Mouse (Mus musculus) testis, postnatal 14 days (tissue): ENCODE measurements at regions not wholly inside any gene's neighbourhood (a gene's known extent, or its start where the extent isn't known, plus 50 kb on each side); places are given as distances from the start of the nearest gene placed in this dataset.

Experiments used
- DNase-seq: peaks from one replicate; pipeline ENCODE4 v3.0.0; 2021; ENCODE audit warnings: low spot score

DNA sequence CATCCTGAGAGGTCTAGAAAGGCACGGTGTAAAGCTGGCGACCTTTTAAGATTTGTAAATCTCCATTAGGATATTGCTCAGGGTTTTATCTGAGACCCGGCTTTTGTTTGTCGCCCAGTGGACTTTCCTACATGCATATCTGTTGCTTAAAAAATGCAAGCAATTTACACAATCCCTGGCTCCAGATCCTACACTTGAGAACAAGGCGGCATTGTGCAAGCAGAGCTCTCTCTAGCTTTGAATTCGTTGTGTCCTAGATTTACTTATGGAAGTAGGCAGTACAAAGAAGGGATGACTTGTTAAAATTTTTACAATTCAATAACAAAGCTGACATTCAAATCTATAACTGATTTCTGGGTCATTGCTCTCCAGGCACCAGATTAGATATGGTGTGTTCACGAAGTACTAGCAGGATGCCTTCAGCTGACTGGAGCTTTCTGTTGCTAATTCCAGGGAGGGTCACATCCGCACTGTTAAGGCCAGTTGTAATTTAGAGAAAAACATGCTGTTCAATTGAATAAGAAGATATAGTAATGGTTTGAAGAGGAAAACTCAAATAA, 62.2 kb upstream of the Teddm2 start:
- peak; percentile 11 for DNase-seq

DNA sequence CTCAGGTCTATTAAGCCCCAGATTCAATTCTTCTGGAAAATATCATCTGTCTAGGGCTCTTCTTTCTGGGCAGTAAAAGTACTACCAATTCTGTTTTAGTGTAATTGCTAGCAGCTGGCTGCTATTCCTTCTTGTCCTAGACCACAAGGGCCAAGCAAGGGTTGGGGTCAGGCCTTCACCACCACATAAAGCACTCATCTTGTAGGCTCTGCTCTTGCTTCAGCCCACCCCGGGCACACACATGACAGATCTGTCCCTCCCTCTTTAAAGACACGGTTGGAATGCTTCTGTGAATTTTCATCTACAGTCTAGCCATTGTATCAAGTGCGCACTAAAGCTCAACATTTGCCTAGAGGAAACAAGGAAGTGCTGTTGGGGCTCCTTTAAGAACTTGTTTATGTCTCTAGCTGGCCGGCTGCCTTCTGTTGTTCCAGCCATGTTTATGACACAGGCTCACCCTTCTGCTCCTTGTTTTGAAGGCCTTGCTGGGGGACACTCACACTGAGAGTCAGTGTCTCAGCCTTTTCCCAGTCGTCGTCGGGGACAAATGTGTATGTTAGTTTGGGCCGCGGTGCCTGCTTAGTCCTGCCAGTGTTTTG, 63.8 kb upstream of the Teddm2 start:
- no peak for DNase-seq

DNA sequence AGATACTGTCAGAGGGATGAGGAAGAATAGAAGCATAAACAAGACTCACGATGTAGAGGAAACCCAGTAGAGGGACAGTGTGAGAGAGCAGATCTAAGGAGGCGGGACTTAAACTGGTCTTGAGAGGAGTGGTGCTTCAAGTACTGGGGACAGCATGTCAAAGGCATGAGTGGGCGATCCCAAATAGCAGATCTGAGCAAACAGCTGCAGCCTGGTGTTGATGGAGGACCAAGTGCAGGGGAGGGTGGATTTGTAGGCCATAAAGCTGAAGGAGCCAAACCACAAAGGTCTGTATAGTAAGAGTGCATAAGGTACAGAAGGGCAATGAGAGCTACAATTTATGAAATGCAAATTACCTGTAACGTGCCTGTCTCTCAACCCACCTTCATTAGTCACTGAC, 69.4 kb upstream of the Teddm2 start:
- no peak for DNase-seq

DNA sequence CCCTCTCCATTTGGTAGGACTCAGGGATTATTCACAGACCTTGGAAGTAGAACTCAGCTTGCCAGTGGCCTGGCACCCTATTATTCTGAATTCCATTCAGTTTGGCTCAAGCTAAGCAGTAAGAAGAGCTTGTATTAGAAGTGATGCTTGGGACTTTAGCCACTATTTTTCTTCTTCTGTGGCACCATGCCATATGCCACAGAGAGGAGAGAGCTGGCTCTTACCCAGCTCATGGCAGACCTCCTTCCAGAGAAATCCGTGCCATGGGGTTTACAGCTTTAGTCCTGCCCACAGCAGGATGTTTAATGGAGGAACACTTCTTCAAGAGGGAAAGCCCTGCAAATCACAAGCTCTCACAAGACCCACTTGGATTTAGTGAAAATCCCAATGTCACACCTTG, 74.3 kb upstream of the Teddm2 start:
- no peak for DNase-seq

DNA sequence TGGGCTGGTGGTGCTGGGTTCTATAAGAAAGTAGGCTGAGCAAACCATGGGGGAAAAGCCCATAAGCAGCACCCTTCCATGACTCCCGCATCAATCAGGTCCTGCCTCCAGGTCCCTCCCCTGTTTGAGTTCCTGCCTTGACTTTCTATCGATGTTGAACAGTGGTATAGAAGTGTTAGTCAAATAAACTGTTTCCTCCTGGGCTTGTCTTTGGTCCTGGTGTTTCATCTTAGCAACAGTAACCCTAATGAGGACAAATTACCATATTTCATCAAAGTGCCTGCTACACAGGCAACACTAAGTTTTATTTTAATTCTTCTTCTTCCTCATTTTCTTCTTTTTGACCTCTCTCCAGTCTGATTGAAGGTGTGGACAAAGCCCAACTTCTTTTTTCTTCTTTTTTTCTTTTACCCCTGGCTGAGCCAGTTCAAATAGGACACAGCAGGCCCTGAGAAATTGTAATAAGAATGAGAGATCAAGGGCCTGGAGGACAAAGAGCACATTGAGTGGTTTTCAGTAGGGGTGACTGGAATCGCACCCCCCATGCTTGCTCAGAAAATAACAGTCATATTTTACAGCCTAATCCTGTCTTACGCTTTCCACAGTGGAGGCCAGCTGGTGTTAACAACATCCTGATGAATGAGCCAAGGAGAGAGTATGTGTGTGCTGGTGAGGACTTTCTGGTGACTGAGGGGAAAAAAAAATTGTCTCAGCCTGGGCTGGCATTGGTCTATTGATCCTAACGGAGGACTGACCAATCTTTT, 78.1 kb upstream of the Teddm2 start:
- DNase-seq, result no peak

DNA sequence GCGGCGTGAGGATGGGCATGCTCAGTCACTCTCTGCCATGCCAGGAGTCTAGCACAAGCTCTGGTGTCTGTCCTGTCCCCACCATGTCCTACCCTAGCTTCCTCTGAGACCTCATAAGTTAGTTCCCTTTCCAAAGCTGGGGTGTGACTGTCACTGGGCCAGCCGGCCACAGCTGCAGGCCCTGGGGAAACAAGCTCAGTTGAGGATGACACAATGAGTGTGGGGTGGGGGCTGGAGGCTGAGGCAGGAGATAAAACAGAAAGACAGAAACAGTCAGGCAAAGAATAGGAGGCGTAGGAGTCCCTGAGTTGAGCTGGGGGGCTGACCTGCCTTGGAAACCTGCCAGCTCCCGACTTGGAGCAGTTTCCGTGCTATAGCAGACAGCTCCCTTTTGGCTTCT, 80.9 kb upstream of the Teddm2 start:
- peak; percentile 25 for DNase-seq

DNA sequence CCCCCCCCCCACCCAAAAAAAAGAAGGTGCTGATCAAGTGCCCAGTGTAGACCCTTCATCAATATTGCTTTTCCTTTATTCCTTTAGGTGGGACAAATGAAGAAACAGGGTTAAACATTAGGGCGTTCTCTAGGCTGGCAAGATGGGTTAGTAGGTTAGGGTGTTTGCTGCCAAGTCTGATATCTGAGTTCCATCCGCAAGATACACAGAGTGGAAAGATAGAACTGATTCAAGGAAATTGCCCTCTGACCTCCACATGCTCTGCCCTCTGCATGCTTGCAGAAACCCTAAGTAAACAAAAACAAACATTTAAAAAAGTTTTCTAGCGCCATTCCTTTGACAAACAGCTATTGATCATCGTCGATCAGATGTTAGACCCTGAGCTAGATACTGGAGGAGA, 85.6 kb upstream of the Teddm2 start:
- DNase-seq, result no peak

DNA sequence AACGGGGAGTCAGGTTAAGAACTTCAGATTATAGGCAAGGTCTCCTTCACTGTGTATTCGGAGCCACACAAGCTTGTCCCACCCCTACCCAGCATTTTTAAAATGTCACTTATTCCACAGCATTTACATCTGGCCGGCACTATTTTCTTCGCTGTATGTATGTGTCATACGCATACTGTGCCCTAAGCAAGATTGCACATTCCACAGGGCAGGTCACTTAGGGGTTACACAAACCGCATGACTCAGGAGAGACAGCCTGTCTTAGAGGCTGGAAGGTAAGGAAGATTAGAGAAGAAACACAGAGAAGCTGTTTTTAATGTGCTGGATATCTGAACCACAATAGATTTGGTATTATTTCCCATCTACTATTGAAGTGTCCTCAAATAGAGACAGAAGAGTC, 86.6 kb upstream of the Teddm2 start:
- DNase-seq, result no peak

GRCm38 (mm10) chr1:153988297-153988696, 88.3 kb upstream of the Teddm2 start:
- no peak for DNase-seq

GRCm38 (mm10) chr1:153990651-153991435, 90.8 kb upstream of the Teddm2 start:
- DNase-seq, result no peak

DNA sequence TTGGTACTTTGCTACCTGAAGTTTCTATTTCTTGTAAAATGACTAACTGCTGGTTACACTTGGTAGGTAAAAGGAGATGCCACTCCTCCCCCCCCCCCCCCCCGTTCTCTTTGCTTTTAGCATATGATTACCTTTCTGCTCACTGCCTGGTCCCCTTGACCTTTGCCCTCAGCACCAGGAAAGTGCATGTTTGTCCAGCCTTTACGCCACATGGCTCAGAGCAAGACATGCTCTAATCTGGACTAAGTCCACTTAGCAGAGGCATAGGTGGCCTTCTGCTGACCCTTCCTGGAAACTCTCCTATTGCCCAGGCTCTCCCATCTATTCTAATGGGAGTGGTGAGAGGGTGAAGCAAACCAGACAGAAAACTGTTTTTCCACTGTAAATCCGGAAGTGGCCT, 92.4 kb upstream of the Teddm2 start:
- DNase-seq, result no peak

DNA sequence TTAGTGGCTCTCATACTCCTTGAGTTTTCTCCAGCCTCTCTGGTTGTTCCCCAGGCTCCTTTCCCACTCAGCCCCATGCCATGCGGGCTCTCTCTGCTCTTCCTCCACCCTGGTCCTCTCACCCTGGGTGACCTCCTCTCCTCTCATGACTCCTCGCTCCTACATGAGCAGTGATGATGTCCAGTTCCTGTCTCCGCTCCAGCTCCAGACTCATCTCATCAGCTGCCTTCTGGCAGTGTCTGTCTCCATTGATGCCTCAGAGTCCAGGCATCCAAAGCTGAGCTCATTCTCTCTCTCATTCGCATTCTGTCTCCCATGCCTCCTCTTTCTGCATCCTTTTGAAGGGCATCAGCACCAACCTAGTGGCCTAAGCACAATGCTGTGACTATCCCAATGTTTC, 94.8 kb upstream of the Teddm2 start:
- DNase-seq, result no peak

DNA sequence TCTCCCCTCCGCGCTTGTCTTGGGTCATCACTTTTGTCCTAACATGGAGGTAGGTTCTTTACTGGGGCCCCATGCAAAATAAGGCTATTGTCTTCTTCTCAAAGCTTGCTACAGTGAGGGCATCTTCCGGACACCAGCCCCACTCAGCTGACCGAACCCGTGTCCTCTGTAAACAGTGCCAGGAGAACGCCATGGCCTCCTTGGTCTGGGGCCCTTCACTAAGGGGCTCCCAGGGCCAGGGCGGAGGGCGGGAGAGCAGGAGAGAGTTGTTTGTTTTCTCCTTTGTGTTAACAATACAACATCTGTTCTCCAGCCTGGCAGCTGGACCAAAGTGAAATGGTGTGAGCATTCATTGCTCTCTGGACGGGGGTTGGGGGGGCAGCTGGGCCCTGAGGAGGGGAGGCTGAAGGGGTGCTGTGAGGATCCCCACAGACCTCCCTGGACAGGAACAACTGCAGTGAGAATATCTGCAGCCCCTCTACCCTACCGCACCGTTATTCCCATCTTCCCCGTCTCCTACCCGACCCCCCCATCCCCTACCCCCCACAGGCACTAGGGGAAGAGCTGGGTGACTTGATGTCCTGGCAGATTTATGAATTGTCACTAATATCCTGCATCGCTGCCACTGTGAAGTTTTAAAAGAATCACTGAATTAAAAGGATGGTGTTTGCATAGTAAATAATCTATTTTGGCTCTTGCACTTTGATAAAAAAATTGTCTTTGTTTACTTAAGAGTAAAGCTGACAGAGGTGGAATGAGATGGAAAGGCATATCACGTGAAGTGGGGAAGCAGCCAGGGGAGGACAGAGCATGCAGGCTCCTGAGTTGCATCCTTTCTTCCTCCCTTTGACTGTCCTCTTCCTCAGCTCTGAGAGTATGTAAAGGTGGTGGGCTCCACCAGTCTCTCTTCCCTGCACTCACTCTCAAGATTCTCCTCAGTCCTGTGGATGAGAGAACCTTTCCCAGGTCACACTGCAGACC, 97.5 kb upstream of the Teddm2 start:
- no peak for DNase-seq

DNA sequence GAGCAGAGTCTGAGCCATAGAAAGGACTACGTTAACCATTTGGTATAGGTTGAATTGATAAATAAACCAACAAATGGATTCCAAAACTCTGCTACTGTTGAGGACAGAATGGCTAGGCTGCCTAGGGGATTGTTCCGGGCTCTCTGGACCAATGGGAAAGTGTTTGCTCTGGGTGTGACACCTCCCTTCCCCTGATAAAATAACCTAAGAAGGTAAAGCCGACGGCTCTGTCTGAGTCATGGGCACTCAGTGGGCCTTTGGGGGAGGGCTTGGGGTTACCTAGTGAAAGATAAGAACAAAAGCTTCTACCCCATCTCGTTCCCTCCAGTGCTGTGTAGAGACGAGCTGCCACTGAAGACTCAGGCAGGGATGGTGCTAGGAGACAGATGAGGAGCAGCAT, 99.7 kb upstream of the Teddm2 start:
- DNase-seq, result no peak

- DNase-seq, result no peak
Observed at GRCm38 (mm10) chr1:154003669-154004068, 103.6 kb upstream of the Teddm2 start.

DNA sequence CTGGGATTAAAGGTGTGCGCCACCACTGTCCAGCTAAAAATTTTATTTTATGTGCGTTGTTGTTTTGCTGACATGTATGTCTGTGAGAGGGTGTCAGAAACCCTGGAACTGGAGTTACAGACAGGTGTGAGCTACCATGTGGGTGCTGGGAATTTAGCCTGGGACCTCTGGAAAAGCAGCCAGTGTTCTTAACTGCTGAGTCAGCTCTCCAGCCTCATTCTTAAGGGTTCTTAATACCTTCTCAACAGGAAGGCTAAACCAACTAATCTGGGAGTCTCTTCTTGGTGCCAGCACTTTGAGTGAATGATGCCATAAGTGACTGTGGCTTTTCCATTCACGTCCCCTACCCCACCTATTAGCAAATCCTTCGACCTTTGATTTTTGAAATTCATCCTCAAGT, 104.6 kb upstream of the Teddm2 start:
- DNase-seq, result no peak

- no peak for DNase-seq
Observed at GRCm38 (mm10) chr1:154006055-154006454, 106.0 kb upstream of the Teddm2 start.

DNA sequence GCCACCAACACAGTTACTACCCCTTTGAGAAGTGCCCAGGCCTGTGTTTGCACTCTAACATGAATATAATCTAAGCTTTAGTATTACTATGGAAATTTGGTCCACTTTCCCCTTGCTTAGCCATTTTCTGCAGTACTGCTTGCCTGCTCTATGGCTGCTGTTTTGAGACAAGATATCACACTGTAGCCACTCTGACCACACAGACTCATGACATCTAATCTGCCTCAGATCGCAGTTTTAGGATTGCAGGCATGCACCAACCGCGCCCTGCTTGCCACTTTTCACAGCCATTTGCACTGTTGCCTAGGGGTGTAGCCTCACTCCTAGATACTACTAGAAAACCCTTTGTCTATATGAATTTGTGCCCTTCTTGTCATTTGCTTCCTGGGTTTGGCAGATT, 107.4 kb upstream of the Teddm2 start:
- DNase-seq, result no peak

DNA sequence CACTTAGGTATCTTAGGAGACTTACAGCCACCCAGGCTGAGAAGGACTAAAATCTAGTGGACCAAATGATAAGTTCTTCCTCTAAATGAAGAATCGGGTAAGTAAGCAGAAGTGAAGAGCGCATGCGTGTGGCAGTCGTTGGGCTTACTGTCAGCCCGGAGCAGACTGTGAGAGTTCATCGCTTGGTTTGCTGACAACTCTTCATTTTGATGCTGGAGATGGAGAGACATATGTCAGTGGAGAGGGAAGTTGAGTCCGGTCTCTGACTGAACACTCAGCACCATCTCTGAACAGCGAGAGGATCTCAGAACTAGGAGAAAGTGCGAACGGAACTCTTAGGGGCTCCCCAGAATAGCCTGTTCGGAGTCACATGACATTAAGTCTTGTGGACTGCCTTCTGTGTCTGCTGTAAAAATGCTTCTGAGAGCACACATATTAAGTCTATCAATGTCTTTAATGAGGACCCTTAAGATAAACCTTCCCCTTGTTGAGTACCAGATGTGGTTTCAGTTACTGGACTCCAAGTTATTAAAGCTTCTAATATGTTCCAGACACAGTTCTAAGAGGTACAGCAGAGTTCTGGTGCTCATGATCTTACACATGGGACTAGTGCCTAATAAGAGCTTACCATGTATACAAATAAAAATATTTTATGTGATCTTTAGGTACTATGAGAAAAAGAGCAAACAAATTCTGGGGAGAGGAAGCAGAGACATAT, 108.7 kb upstream of the Teddm2 start:
- DNase-seq, result no peak

DNA sequence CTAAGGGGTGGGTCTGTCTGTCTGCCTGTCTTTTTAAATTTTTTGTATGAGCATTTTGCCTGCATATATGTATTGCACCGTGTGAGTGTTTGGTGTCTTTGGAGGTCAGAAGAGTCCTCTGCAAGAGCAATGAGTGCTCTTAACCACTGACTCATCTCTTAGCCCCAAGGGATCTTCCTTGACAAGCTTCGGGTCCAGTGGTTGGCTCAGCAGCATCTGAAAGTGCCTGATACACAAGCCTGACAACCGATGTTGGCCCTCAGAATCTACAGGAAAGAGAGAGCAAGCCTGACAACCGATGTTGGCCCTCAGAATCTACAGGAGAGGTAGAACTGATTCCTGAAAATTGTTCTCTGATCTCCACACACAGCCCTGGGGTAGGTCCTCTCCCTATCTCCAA, 110.7 kb upstream of the Teddm2 start:
- DNase-seq, result no peak

DNA sequence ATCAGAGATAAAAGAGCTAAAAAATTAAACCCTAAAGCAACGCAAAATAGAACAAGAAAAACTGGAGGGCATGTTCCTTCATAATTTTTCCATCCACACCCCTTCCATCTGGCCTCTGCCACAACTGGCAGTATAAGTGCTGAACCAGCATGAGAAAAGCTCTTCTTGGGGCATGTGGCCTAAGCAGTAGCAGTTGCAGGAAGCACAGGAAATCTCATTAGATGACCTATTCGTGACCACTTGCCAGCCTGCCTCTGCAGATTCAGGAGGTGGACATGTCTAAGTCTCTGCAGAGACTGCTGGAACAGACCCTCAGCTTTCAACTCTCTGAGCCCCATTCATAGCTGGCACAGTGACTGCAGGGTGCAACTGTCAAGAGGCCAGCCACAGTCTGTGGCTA, 116.5 kb upstream of the Teddm2 start:
- no peak for DNase-seq
